Mouse (Mus musculus) retina, postnatal 7 days (tissue): ENCODE results near the gene Ift172.
"Not testable (repeated sequence)": the region's sequence is repeated elsewhere in the genome, so short reads cannot be mapped to it uniquely, and the experiment has no call there.

Experiments used
- DNase-seq: peaks from one replicate; pipeline ENCODE4 v3.0.0-alpha.2; 2012; ENCODE audit warnings: low read depth, low spot score

The Ift172 gene

DNA sequence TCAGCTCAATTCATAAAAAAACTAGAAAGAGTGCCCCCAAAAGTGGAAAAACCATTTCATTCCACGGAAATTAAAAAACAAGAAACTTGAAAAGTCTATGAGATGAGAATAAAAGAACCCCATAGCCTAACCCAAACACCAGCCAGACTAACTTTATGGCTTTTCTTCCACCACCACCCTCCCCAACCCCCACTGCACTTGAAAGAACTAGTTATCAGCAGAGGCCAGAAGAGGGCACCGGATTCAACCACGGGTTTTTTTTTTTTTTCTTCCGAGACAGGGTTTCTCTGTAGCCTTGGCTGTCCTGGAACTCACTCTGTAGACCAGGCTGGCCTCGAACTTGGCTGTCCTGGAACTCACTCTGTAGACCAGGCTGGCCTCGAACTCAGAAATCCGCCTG is 72.6 kb downstream of the Ift172 start:
- DNase-seq, result no peak

DNA sequence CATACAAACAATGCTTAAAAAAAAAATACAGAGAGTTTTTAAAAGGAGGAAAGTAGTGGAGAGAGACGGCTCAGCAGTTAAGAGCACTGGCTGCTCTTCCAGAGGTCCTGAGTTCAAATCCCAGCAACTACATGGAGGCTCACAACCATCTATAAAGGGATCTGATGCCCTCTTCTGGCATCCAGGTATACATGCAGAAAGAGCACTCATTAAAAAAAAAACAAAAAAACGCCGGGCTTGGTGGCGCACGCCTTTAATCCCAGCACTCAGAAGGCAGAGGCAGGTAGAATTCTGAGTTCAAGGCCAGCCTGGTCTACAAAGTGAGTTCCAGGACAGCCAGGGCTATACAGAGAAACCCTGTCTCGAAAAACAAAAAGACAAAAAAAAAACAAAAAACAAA is 74.4 kb downstream of the Ift172 start:
- DNase-seq, result not testable (repeated sequence)

DNA sequence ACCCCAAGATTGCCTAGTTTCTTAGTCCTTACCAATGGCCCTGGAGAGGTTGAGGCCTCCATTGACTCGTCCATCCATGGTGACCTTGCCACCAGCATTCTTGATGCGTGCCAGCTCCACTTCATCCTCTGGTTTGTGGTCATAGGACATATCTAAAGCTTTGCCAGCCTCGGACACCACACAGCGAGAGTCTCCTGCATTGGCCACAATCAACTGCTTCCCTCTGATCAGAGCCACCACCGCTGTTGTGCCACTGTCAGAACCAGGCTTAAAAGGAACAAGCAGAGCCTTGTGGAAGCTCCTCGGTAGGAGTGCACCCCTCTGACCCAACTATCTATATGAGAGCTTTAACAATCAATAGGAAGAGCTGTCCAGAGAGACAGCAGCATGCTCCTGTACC is 86.5 kb downstream of the Ift172 start:
- DNase-seq, result no peak

DNA sequence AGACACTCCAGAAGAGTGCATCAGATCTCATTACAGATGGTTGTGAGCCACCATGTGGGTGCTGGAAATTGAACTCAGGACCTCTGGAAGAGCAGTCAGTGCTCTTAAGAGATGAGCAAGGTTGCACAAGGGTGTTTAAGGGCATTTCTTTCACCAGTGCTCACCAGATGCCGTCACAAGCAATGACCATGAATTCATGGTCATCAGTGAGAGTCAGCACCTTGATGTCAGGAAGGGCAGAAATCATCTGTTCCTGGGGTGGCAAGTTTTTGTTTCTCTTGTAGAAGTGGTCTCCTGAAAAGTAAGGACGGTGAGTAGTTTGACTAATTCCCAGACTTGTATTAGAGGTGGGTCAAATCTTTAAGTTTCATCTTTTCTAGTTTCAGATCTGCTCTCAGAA is 87.0 kb downstream of the Ift172 start:
- DNase-seq, result no peak
